Mouse (Mus musculus) natural killer cell, adult 2 months (primary cell): Measurements from ENCODE around the gene Cnr1.

Experiments used
- DNase-seq, 2 experiments: peaks; one replicate each; pipeline ENCODE4 v3.0.0; 2022; ENCODE audit warnings: low spot score in 2 of 2

The Cnr1 gene

GRCm38 (mm10) chr4:33924234-33924888 lies at the start of gene Cnr1:
Gene Cnr1, plus strand, starts transcription at chr4:33924593.
- peak in 1 of 2 experiments; percentile 4 for DNase-seq

- no peak for DNase-seq
Observed at GRCm38 (mm10) chr4:33879944-33880343, 44.4 kb upstream of the Cnr1 start.

GRCm38 (mm10) chr4:33886026-33886425 lies 38.4 kb upstream of the Cnr1 start:
- no peak for DNase-seq

GRCm38 (mm10) chr4:33889976-33890375 lies 34.4 kb upstream of the Cnr1 start:
- no peak for DNase-seq

- no peak for DNase-seq
Observed at GRCm38 (mm10) chr4:33892178-33892869, 32.1 kb upstream of the Cnr1 start.

- DNase-seq = no peak
Observed at GRCm38 (mm10) chr4:33893841-33894240, 30.6 kb upstream of the Cnr1 start.

GRCm38 (mm10) chr4:33895046-33895445 lies 29.3 kb upstream of the Cnr1 start:
- DNase-seq = no peak

DNA sequence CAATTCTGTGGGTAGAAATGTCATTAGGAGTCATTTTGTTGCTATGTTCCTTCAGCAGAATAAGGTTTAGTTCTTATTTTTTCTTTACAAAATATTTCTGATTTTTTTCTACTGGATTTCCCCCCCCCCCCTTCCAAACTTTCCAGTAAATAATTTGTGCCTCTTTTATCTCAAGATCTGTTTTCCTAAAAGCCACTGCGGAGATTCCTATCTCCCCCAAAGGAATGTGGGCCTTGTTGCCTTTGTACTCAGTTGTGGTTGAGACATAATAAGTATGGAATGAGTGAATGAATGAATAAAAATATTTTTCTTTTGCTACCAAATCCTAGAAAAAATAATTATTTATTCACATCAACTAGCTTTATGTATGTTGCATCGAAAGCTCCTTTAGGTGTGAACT lies 28.9 kb upstream of the Cnr1 start:
- DNase-seq = no peak

DNA sequence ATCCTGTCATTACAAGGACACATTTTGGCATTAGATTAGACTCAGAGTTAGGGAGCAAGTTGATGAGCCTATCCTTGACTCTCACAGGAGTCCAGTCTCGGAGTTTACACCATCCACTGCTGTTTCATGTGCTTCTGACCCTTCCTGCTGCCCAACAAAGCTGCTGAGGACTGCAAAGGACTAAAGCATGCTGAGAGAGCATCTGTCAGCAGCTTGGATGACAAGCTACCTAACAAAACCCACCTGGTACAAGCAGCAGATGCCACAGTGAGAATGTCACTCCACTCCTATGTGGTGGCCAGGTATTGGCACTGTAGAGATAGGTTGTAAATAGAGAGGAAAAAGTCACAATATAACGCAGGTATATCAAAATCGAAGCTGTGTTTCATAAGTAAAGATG lies 22.7 kb upstream of the Cnr1 start:
- no peak for DNase-seq

- no peak for DNase-seq
Observed at GRCm38 (mm10) chr4:33903812-33904340, 20.5 kb upstream of the Cnr1 start.

- DNase-seq = no peak
Observed at GRCm38 (mm10) chr4:33904826-33905225, 19.6 kb upstream of the Cnr1 start.

DNA sequence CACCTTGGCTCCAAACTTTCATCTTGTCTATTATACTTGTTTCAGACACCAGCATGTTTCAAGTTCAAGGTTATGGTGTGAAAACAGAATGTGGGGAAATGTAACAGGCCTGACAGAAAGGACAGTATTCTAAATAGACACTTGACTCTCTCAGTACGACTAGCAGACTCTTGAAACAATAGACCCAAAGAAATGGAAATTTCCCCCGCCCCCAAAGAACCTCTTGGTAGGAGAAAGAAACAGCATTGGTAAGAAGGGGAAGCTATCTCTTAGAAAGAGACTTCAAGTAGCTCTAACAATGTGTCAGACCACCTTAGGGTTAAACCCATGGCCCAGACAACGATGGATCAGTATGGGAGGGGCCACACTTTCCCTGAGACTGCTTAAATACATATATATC lies 15.6 kb upstream of the Cnr1 start:
- DNase-seq = no peak

DNA sequence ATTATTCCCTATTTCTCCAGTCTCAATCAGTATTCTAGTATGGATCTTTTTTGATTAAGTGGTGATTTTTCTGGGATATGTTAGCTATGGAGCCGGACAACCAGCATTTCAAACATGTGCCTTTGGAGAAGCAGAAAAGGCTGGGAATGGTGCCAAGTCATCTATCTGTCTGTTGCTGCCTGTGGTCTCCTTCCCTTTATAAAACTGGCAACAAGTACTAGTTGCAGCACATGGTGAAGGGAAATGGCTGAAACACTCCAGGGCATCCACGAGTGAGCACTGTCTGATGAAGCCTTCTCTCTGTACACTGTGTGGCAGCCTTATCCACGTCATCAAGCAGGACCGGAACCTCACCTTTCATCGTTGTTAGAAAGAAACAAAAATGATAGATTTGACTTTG lies 8.7 kb upstream of the Cnr1 start:
- no peak for DNase-seq

DNA sequence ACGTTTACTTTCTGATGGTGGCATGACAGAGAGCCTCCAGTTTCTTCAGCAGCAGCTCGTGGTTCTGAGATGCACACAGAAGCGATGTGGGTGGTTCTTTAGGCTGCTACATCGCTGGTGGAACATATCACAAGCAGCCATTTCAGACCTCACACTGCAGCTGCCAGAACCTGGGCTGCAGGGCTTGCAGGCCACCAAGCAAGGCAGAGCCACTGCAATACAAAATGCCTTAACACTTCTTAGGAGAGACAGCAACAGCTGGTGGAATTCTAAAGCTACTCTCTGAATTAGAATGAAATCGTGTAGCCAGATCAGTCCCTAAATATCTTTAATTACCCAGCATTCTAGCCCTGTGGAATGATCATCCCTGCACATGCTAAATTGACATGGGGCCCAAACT lies 3.6 kb upstream of the Cnr1 start:
- no peak for DNase-seq

GRCm38 (mm10) chr4:33923151-33923760 lies 1.1 kb upstream of the Cnr1 start:
- no peak for DNase-seq

- no peak for DNase-seq
Observed at GRCm38 (mm10) chr4:33923761-33924233, 596 bp upstream of the Cnr1 start.

- no peak for DNase-seq
Observed at GRCm38 (mm10) chr4:33924889-33925245, 474 bp downstream of the Cnr1 start.

- DNase-seq = no peak
Observed at GRCm38 (mm10) chr4:33925489-33925888, 1.1 kb downstream of the Cnr1 start.

DNA sequence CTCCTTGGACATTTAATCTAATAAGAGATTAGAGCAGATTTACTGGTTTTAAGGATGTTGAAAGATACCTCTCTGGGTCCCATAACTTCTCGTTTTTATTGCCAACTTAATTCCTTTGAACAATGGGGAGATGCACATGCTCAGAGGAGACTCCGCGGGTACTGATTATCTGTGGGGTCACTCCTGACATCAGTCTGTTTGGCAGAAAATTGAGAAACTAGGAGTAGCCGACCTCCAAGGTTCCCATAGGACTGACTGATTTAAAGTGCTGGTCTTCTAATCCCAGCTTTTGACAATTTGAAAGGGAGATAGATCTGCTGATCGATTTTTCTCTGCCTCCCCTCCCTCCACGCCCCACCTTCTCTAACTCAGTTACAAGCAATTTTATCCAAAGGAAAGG lies 1.6 kb downstream of the Cnr1 start:
- no peak for DNase-seq

DNA sequence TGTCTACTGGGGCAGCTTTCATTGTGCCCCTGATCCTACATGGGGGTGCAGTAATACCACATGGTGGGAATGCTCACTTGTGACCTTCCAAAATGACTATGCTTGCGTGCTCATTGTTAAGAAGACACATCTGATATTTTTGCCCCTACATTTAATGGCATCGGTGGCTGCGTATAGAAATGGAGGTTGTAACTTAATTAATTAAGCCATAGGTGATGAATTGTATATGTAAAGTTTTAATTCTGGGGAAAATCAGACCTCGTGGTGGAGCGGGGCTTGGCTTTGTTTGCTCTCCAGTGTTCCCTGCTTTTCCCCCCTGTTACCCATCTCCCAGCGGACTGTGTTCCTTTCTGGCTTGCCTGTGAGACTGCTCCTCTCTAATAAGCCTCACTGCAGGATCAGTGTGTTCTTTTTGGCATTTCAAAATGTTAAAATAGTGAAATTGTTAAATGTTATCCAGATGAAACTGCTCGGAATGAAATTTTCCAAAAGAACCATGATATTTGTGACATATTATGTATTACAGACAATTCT lies 2.4 kb downstream of the Cnr1 start:
- no peak for DNase-seq

GRCm38 (mm10) chr4:33927644-33928043 lies 3.3 kb downstream of the Cnr1 start:
- DNase-seq = no peak

DNA sequence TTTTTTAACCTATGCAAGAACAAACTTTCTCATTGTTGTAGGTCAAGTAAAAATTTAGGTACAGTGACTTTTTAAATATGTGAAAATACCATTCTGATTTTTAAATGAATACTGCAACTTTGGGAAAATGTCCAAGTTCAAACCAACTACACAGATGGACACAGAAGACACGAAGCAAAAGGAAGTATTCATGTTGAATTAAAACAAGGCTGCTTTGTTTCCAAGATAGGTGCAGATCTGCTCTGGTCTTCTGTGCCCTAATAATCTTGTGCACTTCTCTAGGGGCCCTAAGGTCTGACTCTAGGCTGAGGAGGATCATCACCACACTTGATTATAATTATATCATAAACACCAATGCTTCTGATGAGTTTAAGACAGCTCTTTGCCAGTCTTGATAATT lies 4.1 kb downstream of the Cnr1 start:
- no peak for DNase-seq

GRCm38 (mm10) chr4:33931347-33931746 lies 7.0 kb downstream of the Cnr1 start:
- no peak for DNase-seq
